Mouse (Mus musculus): ENCODE data around the gene P2ry10.

DNA sequence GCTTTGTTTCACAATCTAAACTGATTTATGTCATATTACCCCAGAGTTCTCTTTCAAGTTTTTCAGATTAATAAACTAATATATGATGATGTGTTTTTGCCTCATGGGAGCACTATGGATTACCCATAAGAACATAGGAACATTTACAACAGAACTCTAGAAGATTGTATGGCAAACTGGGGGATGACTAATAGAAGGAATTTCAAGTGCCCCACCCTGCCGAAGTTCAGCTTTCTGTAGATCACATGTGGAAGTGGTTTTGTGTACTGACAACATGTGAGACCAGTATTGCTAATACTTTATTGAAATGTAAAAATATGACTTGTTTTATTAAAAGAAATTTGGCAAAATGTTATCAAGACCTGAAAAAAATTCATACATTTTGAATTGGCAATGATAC lies 28.7 kb downstream of the P2ry10 start:
- TF ChIP-seq CTCF (IDR thresholded peaks at IDR 0.05; ENCODE audit: low read depth) (no peak), EP300 (optimal IDR thresholded peaks at IDR 0.05) (no peak)

Data from stomach, postnatal 0 days (tissue).